Mouse (Mus musculus) retina, embryonic 14.5 days (tissue): Measurements from ENCODE around the gene Tshb.

ENCODE experiments used
- DNase-seq: peaks from one replicate; pipeline ENCODE4 v3.0.0-alpha.2; 2015; ENCODE audit warnings: low spot score

Tshb gene

DNA sequence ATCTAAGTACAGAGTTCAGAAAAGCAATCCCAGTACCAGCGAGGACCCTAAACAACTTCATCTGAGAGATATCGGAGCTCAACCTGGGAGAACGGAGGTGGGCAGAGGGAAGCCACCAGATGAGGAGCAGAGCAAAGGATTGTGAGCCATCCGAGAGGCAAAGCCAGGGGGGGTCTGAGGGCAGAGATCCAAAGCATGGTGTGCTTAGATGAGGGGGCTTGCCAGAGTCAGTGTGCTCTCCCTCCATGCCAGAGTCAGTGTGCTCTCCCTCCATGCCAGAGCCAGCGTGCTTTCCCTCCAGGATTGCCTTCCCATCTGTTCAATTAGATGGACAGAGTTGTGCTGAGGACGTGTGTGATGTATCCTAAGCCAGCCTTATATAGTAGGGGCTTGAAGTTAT lies 45.4 kb downstream of the Tshb start:
- DNase-seq = no peak

DNA sequence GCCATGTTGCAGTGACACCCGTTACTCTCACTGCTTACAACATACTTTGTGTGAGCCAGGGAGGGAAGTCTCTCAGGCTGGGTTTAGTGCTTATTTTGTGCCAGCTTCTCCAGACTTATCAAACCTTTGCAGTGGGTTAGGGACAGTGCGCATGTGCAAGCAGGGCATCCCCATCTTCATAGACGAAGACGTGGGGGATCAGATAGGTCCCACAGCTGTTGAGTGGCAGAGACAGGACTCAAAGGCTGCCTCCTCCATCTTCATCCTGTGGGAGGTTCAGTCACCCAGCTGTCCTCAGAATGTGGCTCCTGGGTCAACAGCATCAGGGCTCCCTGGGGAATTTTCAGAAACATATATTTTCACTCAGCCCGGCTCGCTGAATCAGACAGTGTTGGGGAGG lies 46.1 kb downstream of the Tshb start:
- DNase-seq = no peak

DNA sequence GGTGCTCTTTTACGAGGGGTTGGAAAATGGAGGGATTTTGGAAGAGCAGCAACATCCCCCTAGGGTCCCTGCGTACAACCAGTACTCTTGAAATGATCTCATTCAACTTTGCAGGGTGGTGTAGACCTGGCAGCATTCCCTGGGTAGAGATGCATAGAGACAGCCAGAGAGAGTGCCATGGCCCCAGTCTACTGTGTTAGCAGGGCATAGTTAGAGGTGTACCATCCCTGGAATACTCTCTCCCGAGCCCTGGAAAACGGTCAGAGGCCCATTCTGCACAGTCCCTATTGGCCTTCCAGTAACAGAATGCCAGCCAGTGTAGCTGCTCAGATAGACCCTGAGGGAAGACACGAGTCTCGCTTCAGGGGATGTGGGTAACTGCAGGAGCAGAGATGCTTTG lies 46.9 kb downstream of the Tshb start:
- DNase-seq = peak; percentile 11

DNA sequence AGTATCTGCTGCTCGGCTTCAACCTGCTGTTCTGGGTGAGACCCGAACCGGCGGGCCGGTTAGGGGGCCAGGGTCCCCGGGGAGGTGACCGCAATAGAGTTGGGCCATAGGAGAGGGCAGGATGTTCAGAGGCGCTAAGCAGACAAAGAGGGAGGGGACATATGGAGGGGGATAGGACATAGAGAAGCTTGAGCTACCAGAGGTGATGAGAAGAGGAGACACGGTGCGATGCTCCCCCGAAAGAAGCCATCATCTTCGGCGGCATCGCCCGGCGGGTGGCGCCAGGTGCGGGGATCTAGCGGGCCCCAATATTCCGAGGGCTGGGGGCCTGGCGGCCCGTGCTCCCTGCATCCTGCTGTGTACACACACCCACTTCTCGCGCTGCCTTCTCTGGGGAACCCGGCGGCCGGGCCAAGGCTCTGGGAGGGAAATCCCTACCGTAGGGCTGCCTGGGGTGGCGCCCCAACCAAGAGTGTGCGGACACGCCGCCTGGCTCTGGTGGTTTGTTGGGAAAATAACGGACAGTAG lies 47.4 kb downstream of the Tshb start:
- DNase-seq = peak; percentile 50

DNA sequence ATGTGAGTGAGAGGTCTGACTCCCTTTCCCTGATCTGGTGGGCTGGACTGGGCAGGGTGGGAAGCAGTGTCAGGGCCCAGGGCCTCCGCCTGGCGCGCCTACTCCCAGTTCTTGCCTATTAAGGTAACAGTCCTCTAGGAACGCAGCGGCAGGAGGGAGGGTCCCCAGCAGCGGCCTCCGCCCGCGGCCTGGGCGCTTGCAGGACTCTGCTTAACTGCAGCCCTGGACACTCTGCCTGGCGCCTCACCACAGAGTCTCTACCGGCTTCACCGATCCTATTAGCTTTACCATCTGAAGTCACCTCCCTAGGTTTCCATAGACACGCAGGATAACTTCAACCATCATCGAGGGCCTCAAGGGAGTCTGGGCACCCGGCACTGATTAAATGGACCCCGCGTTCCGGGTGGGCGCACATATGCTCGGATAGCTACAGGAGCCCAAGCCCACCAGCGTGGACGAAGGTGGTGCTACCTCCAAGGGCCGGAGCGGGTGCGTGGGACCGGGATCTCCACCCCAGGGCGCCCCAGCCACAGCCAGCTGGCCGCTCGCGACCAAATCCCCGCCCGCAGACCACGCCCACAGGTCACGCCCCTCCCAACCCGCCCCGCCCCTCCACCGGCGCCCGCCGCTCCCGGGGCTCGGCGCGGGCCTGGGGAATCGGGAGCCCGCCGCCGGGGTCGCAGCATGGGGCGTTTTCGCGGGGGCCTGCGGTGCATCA lies 48.0 kb downstream of the Tshb start, which contains the start of gene Tspan2:
TSS of gene Tspan2 (plus strand) at position 217 of the 718 bp plus-strand sequence.
- peak; percentile 68 for DNase-seq

DNA sequence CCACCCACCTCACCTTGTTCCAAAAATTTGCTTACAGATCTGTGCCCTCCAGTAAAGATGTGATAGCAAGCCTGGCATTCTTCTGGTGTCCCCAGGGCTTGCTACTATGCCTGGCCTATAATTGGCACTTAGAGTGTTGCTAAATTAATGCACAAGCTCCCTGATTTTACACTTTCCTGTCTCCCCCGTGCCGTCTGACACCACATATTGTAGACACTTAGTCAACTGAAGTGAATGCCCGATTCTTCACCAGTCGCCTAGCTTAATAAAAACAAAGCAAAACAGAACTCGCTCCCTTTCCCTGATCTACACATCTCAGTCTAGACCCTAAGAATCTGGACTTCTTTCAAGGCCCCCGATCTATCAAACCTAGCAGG lies 48.6 kb downstream of the Tshb start:
- no peak for DNase-seq

DNA sequence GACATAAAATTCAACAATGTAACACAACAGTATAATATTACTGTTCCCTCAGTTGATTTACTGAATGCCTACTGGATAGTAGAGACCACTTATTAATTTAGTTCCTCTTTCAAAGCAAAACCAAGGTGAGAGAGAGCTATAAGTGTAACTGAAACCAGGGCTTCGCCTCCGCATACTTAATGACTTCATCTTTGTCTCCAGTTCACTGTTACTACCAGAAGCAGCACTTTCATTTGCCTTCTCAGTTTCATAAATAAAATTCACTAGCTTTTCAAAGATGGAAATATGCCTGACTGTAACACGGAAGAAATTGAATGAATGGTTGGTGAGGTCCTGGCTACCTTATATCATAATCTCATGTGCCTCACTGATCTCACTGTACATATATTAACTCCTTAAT lies 49.5 kb downstream of the Tshb start:
- no peak for DNase-seq

DNA sequence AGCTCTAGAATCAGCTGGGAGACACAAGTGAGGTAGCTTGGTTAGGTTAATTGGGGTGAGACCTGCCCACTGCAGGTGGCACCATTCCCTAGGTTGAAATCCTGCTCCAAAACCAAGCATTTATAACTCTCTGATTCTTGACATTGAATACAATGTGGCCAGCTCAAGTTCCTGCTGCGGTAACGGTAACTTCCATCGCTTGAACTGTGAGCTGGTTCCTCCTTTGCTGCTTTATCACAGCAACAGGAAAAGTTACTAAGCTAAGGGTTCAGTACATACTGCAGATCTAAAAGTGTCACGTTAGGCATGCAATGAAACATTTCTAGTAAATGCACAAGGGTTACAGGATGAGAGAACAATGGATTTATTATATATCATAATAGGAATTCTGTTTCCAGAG lies 49.9 kb downstream of the Tshb start:
- no peak for DNase-seq

DNA sequence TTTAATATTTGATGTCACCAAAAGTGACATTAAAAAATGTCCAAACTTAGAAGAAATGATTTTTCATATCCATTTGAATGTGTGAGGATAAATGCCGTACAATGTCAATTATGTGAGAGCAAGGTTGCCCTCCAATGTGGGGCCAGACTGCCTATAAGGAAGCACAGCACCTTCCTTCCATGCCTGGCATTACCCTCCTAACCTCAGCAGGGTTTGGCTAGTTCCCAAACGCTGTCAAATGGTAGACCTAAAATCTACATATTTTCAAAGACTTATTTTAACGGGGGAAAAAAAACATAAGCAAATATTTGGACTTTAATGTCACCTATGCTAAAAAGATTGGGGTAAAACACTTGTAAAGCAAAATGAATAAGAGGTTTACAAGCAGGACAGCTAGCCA lies 51.4 kb downstream of the Tshb start:
- no peak for DNase-seq

DNA sequence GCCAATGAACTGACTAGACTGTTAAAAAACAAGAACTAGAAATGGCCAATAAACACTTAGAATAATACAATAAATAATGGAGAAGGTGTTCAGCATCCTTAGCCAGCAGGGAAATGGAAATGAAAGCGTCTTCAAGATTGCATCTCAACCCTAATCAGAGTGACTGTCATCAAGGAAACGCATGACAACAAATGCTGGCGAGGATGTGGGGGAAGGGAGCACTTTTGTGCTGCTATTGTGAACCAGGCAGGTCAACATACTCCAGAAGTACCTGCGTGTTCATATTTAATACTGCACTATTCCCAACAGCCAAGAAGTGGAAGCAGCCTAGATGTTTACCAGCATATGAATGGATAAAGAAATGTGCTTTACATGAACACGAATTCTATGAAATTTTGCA lies 53.1 kb downstream of the Tshb start:
- no peak for DNase-seq
